Mouse (Mus musculus): ENCODE results near the gene 1810009A15Rik. TPM values are rescaled to one million over a fixed set of nuclear protein-coding genes. Genes with fewer than 3 reads are reported as not detected.

The 1810009A15Rik gene
- polyA plus RNA-seq (2015; fragmentation: Nextera tagmentation; extraction: Ambion mirVana): 44.3 and 46.5 TPM in 2 replicates

DNA sequence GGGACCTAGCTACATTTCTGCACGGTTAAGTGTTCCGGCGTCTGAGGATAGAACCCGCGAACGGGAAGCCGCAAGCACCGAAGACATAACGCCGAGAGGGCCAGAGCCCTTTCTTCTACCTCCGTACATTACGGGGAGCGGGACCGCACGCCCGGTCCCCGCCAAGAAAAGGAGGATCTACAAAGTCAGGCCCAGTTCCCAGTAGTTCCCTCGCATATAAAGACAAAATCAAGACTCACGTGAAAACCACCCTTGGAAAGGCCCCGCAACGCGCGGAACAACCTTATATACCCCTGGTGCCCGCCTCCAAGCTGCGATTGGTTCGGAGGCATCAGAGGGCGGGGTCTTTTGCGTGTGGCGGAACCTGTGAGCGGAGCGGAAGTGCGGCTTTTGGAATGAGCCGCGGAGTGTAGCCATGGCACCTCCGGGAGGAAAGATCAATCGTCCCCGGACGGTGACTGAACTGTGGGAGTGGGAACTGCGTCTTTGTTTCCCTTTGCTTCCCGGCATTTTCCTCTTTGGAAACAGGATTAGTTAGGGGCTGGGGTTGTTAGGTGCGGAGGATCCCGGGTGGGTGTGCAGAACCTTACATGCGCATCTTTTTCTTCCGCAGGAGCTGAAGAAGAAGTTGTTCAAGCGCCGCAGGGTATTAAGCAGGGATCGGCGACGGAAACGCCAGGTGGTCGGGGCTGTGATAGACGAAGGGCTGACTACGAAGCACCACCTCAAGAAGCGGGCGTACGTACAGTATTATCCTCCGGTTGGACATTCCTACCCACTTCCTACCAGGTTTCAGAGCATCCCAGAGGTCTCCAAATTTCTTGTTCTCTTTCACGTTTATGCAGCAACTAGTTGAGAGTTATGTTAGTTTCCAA lies at the start of gene 1810009A15Rik, which contains the start of gene Gm49416:
1810009A15Rik (plus strand) TSS at position 343 of the 875 bp plus-strand sequence.
Gm49416 (plus strand) TSS at position 416 of the 875 bp plus-strand sequence.
- no peaks in the 10 kb centered on the region for H3K27me3 ChIP-seq (replicated peaks; ENCODE audit: control insufficient read depth, insufficient read depth, low read length)
- peak; percentile 96 for ATAC-seq
- H3K9me3 ChIP-seq (ENCODE audit: control insufficient read depth, low read length): no peaks in the 10 kb centered on the region
- peaks cover 20% of the 10 kb centered on the region for H3K4me1 ChIP-seq (ENCODE audit: control insufficient read depth, insufficient read depth, low read depth, low read length)
- H3K4me3 ChIP-seq (ENCODE audit: low read length): peak within 1 kb of the TSS; percentile 65
- WGBS: under 1% methylated on average over 58 of the region's 58 CpGs
- peaks cover 3% of the 10 kb centered on the region; the same call in 1 of the 2 replicates for H3K36me3 ChIP-seq (ENCODE audit: control insufficient read depth, insufficient read depth, low read length)
- peak within 1 kb of the TSS; percentile 76 for H3K9ac ChIP-seq (ENCODE audit: low read depth, low read length)
- H3K27ac ChIP-seq (ENCODE audit: low read depth, low read length): peak within 1 kb of the TSS; percentile 82
- peak within 1 kb of the TSS; percentile 71 for H3K4me2 ChIP-seq (ENCODE audit: low read length)

DNA sequence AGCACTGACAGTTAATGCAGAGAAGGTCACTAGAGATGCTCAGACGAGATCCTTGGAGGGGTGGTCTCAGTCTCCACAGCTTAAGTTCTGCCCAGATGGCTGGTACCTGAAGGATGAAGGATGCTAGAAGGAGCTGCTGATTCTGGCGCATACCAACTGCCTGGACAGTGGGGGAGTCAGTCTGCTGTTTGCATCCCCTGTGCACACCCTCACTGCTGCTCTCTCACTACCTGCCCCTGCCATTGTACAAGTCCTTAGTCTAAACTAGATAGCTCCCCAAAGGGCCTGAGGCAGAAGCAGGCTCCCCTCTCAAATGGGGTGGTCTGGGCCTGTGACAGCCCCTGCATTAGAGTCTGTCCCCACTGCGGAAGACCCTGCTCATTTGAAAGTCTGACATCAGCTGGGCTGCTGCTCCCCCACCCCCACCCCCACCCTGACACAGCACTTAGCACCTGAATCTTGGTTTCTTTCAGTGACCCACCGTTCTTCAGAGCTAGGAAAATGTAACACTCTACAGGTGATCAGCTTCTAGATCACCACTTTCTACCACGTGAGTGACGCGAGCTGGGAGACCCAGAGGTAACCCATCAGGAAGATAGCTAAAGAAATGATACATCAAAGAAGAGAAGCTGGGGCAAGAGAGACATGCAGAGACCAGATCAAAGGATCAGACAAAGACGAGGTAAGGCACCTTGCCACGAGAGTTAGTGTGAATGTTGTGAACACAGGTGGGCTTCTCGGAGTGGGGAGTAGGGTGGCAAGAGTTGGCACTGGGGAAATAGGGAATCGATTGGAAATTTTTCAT lies 49.3 kb upstream of the 1810009A15Rik start, which contains the start of gene Gng3:
Gng3 (minus strand) TSS at position 92 of the 805 bp plus-strand sequence.
- Histone ChIP-seq H3K4me3 (ENCODE audit: low read length) (peak within 1 kb of the TSS; percentile 55), H3K36me3 (ENCODE audit: control insufficient read depth, insufficient read depth, low read length) (peaks cover 11% of the 10 kb centered on the region), H3K27ac (ENCODE audit: low read depth, low read length) (peak within 1 kb of the TSS; percentile 97), H3K27me3 (replicated peaks; ENCODE audit: control insufficient read depth, insufficient read depth, low read length) (no peaks in the 10 kb centered on the region), H3K9me3 (ENCODE audit: control insufficient read depth, low read length) (no peaks in the 10 kb centered on the region), H3K4me1 (ENCODE audit: control insufficient read depth, insufficient read depth, low read depth, low read length) (peaks cover 12% of the 10 kb centered on the region), H3K9ac (ENCODE audit: low read depth, low read length) (peak within 1 kb of the TSS; percentile 75), H3K4me2 (ENCODE audit: low read length) (peak within 1 kb of the TSS; percentile 89)
- WGBS: 23% methylated on average over 11 of the region's 11 CpGs
- peak; percentile 91 for ATAC-seq

DNA sequence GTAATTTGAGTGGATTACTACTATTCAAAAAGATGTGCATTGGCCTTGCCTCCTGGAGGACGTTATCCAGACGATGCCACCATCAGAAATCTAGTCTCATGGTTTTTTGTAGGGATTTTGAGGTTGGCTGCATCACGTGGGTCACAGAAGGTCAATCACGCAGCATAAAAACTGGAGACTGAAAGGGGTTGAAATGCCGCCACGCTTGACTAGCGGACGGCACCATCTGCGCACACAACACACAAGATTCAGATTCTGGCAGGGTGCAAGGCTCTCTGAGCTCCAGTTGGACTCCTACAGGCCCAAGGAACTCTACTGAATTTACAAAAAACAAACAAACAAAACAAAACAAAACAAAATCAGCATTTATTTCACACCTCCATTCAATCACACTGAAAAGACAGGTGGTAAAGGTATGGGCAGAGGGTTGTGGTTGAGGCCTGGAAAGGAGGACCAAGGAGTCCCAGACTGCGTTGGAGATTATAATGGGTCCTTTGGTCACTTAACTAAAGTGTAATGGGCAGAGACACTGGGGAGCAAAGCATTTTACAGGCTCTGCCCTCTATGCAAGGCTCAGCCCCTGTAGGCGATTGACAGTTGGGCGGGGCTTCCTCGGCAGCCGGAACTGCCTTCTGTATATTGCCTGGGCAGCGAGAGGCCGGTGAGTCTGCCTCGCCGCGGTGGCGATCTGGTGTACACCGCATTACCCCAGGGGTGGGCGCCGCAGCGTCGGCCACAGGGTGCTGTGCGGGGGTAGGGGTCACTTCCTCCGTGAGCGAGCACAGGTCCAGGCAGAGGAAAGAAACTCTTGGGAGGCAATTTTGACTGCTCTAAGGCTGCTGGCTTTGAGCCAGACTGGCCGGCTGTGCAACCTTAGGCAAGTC lies 48.5 kb upstream of the 1810009A15Rik start:
- H3K4me2 ChIP-seq (ENCODE audit: low read length): peak overlapping the region; percentile 89
- H3K27me3 ChIP-seq (replicated peaks; ENCODE audit: control insufficient read depth, insufficient read depth, low read length): no peaks in the 10 kb centered on the region
- H3K36me3 ChIP-seq (ENCODE audit: control insufficient read depth, insufficient read depth, low read length): peaks cover 7% of the 10 kb centered on the region
- peaks cover 12% of the 10 kb centered on the region for H3K4me1 ChIP-seq (ENCODE audit: control insufficient read depth, insufficient read depth, low read depth, low read length)
- H3K4me3 ChIP-seq (ENCODE audit: low read length): peak overlapping the region; percentile 55
- peak overlapping the region; percentile 97 for H3K27ac ChIP-seq (ENCODE audit: low read depth, low read length)
- peak; percentile 25 for ATAC-seq
- H3K9ac ChIP-seq (ENCODE audit: low read depth, low read length): peak overlapping the region; percentile 75
- 12% methylated on average over 29 of the region's 29 CpGs for WGBS
- H3K9me3 ChIP-seq (ENCODE audit: control insufficient read depth, low read length): no peaks in the 10 kb centered on the region

DNA sequence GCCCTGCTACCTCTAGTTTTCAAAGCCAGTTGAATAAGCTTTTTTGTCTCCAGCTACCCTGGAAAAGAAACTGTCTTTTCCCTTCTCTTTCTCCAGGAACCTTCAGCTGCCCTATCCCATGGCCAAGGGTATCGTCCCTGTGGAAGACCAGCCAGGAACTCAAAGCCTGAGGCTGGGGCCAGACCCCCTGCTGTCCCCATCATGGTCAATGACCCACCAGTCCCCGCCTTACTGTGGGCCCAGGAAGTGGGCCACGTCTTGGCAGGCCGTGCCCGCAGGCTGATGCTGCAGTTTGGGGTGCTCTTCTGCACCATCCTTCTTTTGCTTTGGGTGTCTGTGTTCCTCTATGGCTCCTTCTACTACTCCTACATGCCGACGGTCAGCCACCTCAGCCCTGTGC lies 47.6 kb upstream of the 1810009A15Rik start:
- peaks cover 10% of the 10 kb centered on the region for H3K36me3 ChIP-seq (ENCODE audit: control insufficient read depth, insufficient read depth, low read length)
- H3K9ac ChIP-seq (ENCODE audit: low read depth, low read length): peak overlapping the region; percentile 75
- H3K4me1 ChIP-seq (ENCODE audit: control insufficient read depth, insufficient read depth, low read depth, low read length): peaks cover 12% of the 10 kb centered on the region
- H3K27me3 ChIP-seq (replicated peaks; ENCODE audit: control insufficient read depth, insufficient read depth, low read length): no peaks in the 10 kb centered on the region
- no peaks in the 10 kb centered on the region for H3K9me3 ChIP-seq (ENCODE audit: control insufficient read depth, low read length)
- 94% methylated on average over 7 of the region's 7 CpGs for WGBS
- peak overlapping the region; percentile 89 for H3K4me2 ChIP-seq (ENCODE audit: low read length)
- H3K27ac ChIP-seq (ENCODE audit: low read depth, low read length): no peak overlapping the region; the same call in 1 of the 2 replicates
- H3K4me3 ChIP-seq (ENCODE audit: low read length): peak overlapping the region; percentile 55
- ATAC-seq: no peak

DNA sequence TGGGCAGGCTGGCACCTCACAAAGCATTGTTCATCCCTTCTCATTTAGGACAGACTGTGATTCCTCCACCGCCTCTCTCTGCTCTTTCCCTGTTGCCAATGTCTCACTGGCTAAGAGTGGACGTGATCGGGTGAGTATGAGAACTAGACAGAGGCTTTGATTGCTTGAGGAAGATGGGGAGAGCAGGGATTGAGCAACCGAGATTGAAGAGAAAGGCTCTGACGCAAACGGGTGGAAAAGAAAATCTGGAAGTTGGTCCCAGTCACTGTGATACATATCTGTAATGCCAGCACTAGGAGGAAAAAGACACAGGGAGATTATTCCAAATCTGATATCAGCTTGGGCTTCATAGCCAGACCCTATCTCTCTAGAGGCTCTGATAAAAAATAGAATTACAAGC lies 45.7 kb upstream of the 1810009A15Rik start:
- ATAC-seq: no peak
- peaks cover 21% of the 10 kb centered on the region for H3K36me3 ChIP-seq (ENCODE audit: control insufficient read depth, insufficient read depth, low read length)
- WGBS: 92% methylated on average over 6 of the region's 6 CpGs

DNA sequence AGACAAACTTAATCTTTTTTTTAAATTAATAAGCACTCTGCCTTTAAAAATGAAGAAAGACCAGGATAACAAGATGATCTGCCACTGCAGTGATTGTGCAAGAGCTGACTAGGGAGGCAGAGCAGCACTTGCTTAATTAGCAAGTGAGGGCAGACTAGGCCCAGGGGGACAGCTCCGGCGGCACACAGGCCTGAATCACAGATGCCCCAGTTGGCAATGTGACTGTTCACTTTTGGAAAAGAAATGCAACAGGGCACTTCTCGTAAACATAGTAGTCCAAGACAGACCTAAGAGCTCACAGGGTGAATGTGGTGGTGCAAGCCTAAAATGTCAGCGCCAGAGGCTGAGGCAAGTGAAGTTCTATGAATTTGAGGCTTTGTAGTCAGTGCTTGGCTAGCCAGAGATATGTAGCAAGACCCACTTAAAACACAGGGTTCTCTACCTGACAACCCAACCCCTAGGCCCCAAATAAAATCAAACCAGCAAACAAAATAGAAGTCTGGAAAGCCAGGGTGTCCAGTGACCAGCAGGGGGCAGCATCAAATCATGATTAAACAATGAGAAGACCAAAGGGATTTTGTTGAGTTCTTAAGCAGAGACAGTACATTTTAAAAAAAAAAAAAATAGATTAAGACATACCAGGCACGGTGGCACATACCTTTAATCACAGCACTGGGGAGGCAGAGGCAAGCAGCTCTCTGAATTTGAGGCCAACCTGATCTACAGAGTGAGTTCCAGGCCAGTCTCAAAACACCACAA lies 44.1 kb upstream of the 1810009A15Rik start:
- Histone ChIP-seq H3K4me1 (ENCODE audit: control insufficient read depth, insufficient read depth, low read depth, low read length) (peaks cover 12% of the 10 kb centered on the region), H3K4me2 (ENCODE audit: low read length) (no peak overlapping the region), H3K36me3 (ENCODE audit: control insufficient read depth, insufficient read depth, low read length) (peaks cover 23% of the 10 kb centered on the region), H3K4me3 (ENCODE audit: low read length) (no peak overlapping the region), H3K9ac (ENCODE audit: low read depth, low read length) (no peak overlapping the region), H3K9me3 (ENCODE audit: control insufficient read depth, low read length) (no peaks in the 10 kb centered on the region), H3K27ac (ENCODE audit: low read depth, low read length) (no peak overlapping the region), H3K27me3 (replicated peaks; ENCODE audit: control insufficient read depth, insufficient read depth, low read length) (no peaks in the 10 kb centered on the region)
- no peak for ATAC-seq
- WGBS: 62% methylated on average over 5 of the region's 5 CpGs

More for the DNA sequence above, 45.7 kb upstream of the 1810009A15Rik start:
- Histone ChIP-seq H3K27me3 (replicated peaks; ENCODE audit: control insufficient read depth, insufficient read depth, low read length) (no peaks in the 10 kb centered on the region), H3K4me3 (ENCODE audit: low read length) (no peak overlapping the region), H3K9ac (ENCODE audit: low read depth, low read length) (no peak overlapping the region), H3K4me1 (ENCODE audit: control insufficient read depth, insufficient read depth, low read depth, low read length) (peaks cover 12% of the 10 kb centered on the region), H3K9me3 (ENCODE audit: control insufficient read depth, low read length) (no peaks in the 10 kb centered on the region), H3K4me2 (ENCODE audit: low read length) (no peak overlapping the region), H3K27ac (ENCODE audit: low read depth, low read length) (no peak overlapping the region)

DNA sequence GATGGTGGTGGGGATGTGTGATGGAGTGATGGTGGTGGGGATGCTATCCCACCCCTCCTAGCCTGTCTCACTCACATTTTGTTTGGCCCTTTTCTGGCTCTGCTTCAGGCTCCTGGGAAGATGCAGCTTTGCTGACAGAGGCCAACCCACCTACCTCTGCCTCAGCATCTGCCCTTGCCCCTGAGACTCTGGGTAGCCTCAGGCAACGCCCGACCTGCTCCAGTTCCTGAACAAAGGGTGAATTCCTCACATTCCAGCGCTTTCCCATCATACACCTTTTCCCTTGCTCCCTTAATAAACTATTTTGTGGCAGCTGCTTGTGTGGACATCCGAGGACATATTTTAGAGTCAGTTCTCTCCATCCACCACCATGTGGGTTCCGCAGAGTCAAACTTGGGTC lies 40.3 kb upstream of the 1810009A15Rik start:
- Histone ChIP-seq H3K4me2 (ENCODE audit: low read length) (no peak overlapping the region), H3K4me1 (ENCODE audit: control insufficient read depth, insufficient read depth, low read depth, low read length) (no peaks in the 10 kb centered on the region; the same call in 1 of the 2 replicates), H3K4me3 (ENCODE audit: low read length) (no peak overlapping the region), H3K27ac (ENCODE audit: low read depth, low read length) (no peak overlapping the region), H3K27me3 (replicated peaks; ENCODE audit: control insufficient read depth, insufficient read depth, low read length) (no peaks in the 10 kb centered on the region), H3K36me3 (ENCODE audit: control insufficient read depth, insufficient read depth, low read length) (peaks cover 16% of the 10 kb centered on the region), H3K9me3 (ENCODE audit: control insufficient read depth, low read length) (no peaks in the 10 kb centered on the region), H3K9ac (ENCODE audit: low read depth, low read length) (no peak overlapping the region)
- ATAC-seq: no peak
- WGBS: 76% methylated on average over 5 of the region's 5 CpGs

DNA sequence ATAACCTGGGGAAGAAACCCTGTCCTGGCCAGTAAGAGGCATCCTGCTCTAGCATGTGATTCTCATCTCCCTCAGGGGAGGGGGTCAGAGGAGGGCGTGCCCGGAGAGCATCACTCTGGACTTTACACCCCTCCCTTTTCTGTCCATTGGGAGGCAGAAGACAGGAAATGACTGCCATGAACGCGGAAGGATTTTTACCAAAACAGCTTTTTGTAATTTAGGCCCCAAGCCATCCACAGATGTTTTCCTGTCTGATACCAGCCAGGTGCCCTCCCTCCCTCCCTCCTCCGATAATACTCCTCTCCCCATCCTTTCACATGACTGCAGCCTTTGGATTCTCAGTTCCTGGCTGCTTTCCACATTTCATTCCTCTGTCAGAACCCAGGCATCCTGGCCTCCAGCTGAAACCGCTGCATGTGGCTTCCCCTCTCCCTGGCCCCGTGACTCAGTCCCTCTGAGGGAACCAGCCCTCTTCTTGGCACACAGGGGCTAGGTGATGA lies 38.2 kb upstream of the 1810009A15Rik start, which contains the start of gene Lrrn4cl:
Lrrn4cl (plus strand) TSS at position 367 of the 500 bp plus-strand sequence.
- no peaks in the 10 kb centered on the region for H3K9me3 ChIP-seq (ENCODE audit: control insufficient read depth, low read length)
- H3K36me3 ChIP-seq (ENCODE audit: control insufficient read depth, insufficient read depth, low read length): peaks cover 16% of the 10 kb centered on the region
- 37% methylated on average over 7 of the region's 7 CpGs for WGBS
- peak; percentile 56; the same call in 1 of the 2 replicates for ATAC-seq
- no peaks in the 10 kb centered on the region for H3K27me3 ChIP-seq (replicated peaks; ENCODE audit: control insufficient read depth, insufficient read depth, low read length)
- H3K9ac ChIP-seq (ENCODE audit: low read depth, low read length): peak within 1 kb of the TSS; percentile 27; the same call in 1 of the 2 replicates
- no peak within 1 kb of the TSS for H3K27ac ChIP-seq (ENCODE audit: low read depth, low read length)
- no peaks in the 10 kb centered on the region for H3K4me1 ChIP-seq (ENCODE audit: control insufficient read depth, insufficient read depth, low read depth, low read length)
- H3K4me3 ChIP-seq (ENCODE audit: low read length): no peak within 1 kb of the TSS
- H3K4me2 ChIP-seq (ENCODE audit: low read length): no peak within 1 kb of the TSS
